Mouse (Mus musculus): Measurements from ENCODE around the gene Rabl6. TPM values are rescaled to one million over a fixed set of nuclear protein-coding genes. Genes with fewer than 3 reads are reported as not detected.

Gene Rabl6
- polyA plus RNA-seq, 1 experiment from 2014 or later = 42.1 TPM

Other genes starting within 250 kb of the Rabl6 start
- 17.6 and 18.3 TPM in 2 replicates for gene Uap1l1, start 242.8 kb downstream of the Rabl6 start, polyA plus RNA-seq (2014; fragmentation: Nextera tagmentation; extraction: Ambion mirVana)
- 14.4 and 17.7 TPM in 2 replicates for gene Sapcd2, start 236.2 kb downstream of the Rabl6 start, polyA plus RNA-seq (2014; fragmentation: Nextera tagmentation; extraction: Ambion mirVana)
- gene Entpd2, start 212.6 kb downstream of the Rabl6 start, polyA plus RNA-seq (2014; fragmentation: Nextera tagmentation; extraction: Ambion mirVana) = 0.81 and 0.85 TPM in 2 replicates
- gene Npdc1, start 209.2 kb downstream of the Rabl6 start, polyA plus RNA-seq (2014; fragmentation: Nextera tagmentation; extraction: Ambion mirVana) = 29.3 and 29.5 TPM in 2 replicates
- 0.14 TPM in 1 of 2 replicates, not detected in the other for gene Fut7, start 185.3 kb downstream of the Rabl6 start, polyA plus RNA-seq (2014; fragmentation: Nextera tagmentation; extraction: Ambion mirVana)
- 3.8 and 4.3 TPM in 2 replicates for gene Abca2, start 179.8 kb downstream of the Rabl6 start, polyA plus RNA-seq (2014; fragmentation: Nextera tagmentation; extraction: Ambion mirVana)
- 3.8 and 4.6 TPM in 2 replicates for gene Clic3, start 151.7 kb downstream of the Rabl6 start, polyA plus RNA-seq (2014; fragmentation: Nextera tagmentation; extraction: Ambion mirVana)
- gene Paxx, start 147.4 kb downstream of the Rabl6 start, polyA plus RNA-seq (2014; fragmentation: Nextera tagmentation; extraction: Ambion mirVana) = 31.0 and 32.6 TPM in 2 replicates
- 98.5 and 112 TPM in 2 replicates for gene Ptgds, start 138.5 kb downstream of the Rabl6 start, polyA plus RNA-seq (2014; fragmentation: Nextera tagmentation; extraction: Ambion mirVana)
- not detected in 2 replicates for gene Lcn12, start 114.6 kb downstream of the Rabl6 start, polyA plus RNA-seq (2014; fragmentation: Nextera tagmentation; extraction: Ambion mirVana)
- gene Fbxw5, start 107.8 kb downstream of the Rabl6 start, polyA plus RNA-seq (2014; fragmentation: Nextera tagmentation; extraction: Ambion mirVana) = 82.8 and 85.2 TPM in 2 replicates
- 2.9 and 4.9 TPM in 2 replicates for gene C8g, start 106.8 kb downstream of the Rabl6 start, polyA plus RNA-seq (2014; fragmentation: Nextera tagmentation; extraction: Ambion mirVana)
- 19.1 and 19.8 TPM in 2 replicates for gene Traf2, start 61.6 kb downstream of the Rabl6 start, polyA plus RNA-seq (2014; fragmentation: Nextera tagmentation; extraction: Ambion mirVana)
- 279 and 319 TPM in 2 replicates for gene Edf1, start 50.7 kb downstream of the Rabl6 start, polyA plus RNA-seq (2014; fragmentation: Nextera tagmentation; extraction: Ambion mirVana)
- gene Mamdc4, start 33.7 kb downstream of the Rabl6 start, polyA plus RNA-seq (2014; fragmentation: Nextera tagmentation; extraction: Ambion mirVana) = 1.4 and 1.9 TPM in 2 replicates
- gene Phpt1, start 33.3 kb downstream of the Rabl6 start, polyA plus RNA-seq (2014; fragmentation: Nextera tagmentation; extraction: Ambion mirVana) = 240 and 250 TPM in 2 replicates
- not detected in 2 replicates for gene Ajm1, start 26.8 kb downstream of the Rabl6 start, polyA plus RNA-seq (2014; fragmentation: Nextera tagmentation; extraction: Ambion mirVana)
- gene Ccdc183, start 9.2 kb upstream of the Rabl6 start, polyA plus RNA-seq (2014; fragmentation: Nextera tagmentation; extraction: Ambion mirVana) = 0.07 and 0.27 TPM in 2 replicates
- 22.8 and 28.2 TPM in 2 replicates for gene Tmem141, start 13.5 kb upstream of the Rabl6 start, polyA plus RNA-seq (2014; fragmentation: Nextera tagmentation; extraction: Ambion mirVana)
- gene Fcna, start 19.5 kb upstream of the Rabl6 start, polyA plus RNA-seq (2014; fragmentation: Nextera tagmentation; extraction: Ambion mirVana) = 1.8 and 3.2 TPM in 2 replicates
- gene Lcn8, start 44.6 kb upstream of the Rabl6 start, polyA plus RNA-seq (2014; fragmentation: Nextera tagmentation; extraction: Ambion mirVana) = not detected in 2 replicates
- not detected in 2 replicates for gene Lcn5, start 49.4 kb upstream of the Rabl6 start, polyA plus RNA-seq (2014; fragmentation: Nextera tagmentation; extraction: Ambion mirVana)
- not detected in 2 replicates for gene Lcn6, start 68.3 kb upstream of the Rabl6 start, polyA plus RNA-seq (2014; fragmentation: Nextera tagmentation; extraction: Ambion mirVana)
- not detected in 2 replicates for gene Lcn10, start 74.2 kb upstream of the Rabl6 start, polyA plus RNA-seq (2014; fragmentation: Nextera tagmentation; extraction: Ambion mirVana)
- not detected in 2 replicates for gene Obp2a, start 91.5 kb upstream of the Rabl6 start, polyA plus RNA-seq (2014; fragmentation: Nextera tagmentation; extraction: Ambion mirVana)
- 36.7 and 44.1 TPM in 2 replicates for gene Bmyc, start 98.2 kb upstream of the Rabl6 start, polyA plus RNA-seq (2014; fragmentation: Nextera tagmentation; extraction: Ambion mirVana)
- gene Obp2b, start 128.5 kb upstream of the Rabl6 start, polyA plus RNA-seq (2014; fragmentation: Nextera tagmentation; extraction: Ambion mirVana) = not detected in 2 replicates
- not detected in 2 replicates for gene Lcn3, start 157.0 kb upstream of the Rabl6 start, polyA plus RNA-seq (2014; fragmentation: Nextera tagmentation; extraction: Ambion mirVana)
- not detected in 2 replicates for gene Lcn11, start 168.5 kb upstream of the Rabl6 start, polyA plus RNA-seq (2014; fragmentation: Nextera tagmentation; extraction: Ambion mirVana)
- not detected in 2 replicates for gene Gm13539, start 173.7 kb upstream of the Rabl6 start, polyA plus RNA-seq (2014; fragmentation: Nextera tagmentation; extraction: Ambion mirVana)
- not detected in 2 replicates for gene Glt6d1, start 207.3 kb upstream of the Rabl6 start, polyA plus RNA-seq (2014; fragmentation: Nextera tagmentation; extraction: Ambion mirVana)
- not detected in 2 replicates for gene Lcn9, start 214.6 kb upstream of the Rabl6 start, polyA plus RNA-seq (2014; fragmentation: Nextera tagmentation; extraction: Ambion mirVana)
- not detected in 2 replicates for gene Sohlh1, start 238.7 kb upstream of the Rabl6 start, polyA plus RNA-seq (2014; fragmentation: Nextera tagmentation; extraction: Ambion mirVana)